31 mouse cellular contexts compared by ENCODE assay signal in genomic region chr5:149036920-149037319, GRCm38 (mm10). TPM values are rescaled to one million over a fixed set of nuclear protein-coding genes. Genes with fewer than 3 reads are reported as not detected.
DNase-seq lines count a peak whose midpoint lies in the region; ATAC-seq and TF ChIP-seq lines count a peak whose summit lies in the region.
"Had no signal": no experiment of that assay in that cellular context is flagged by ENCODE, and none has a peak within 500 bp of the region (broad histone marks: within the 10 kb centered on the region; RNA-seq: fewer than 3 reads in every experiment).

No protein-coding gene starts in this region.

- H3K9me3 ChIP-seq in midbrain, postnatal 0 days (ENCODE audit: low read length), result no peaks in the 10 kb centered on the region
- H3K9me3 ChIP-seq in midbrain, embryonic 15.5 days, result no peaks in the 10 kb centered on the region
- H3K9me3 ChIP-seq: embryonic facial prominence, embryonic 15.5 days; forebrain, embryonic 15.5 days; G1E had no signal

- no peak overlapping the region for H3K4me2 ChIP-seq in midbrain, postnatal 0 days (ENCODE audit: low read depth, low read length, poor library complexity, severe bottlenecking)
- no peak overlapping the region for H3K4me2 ChIP-seq in midbrain, embryonic 15.5 days
- H3K4me2 ChIP-seq: forebrain, embryonic 15.5 days; heart, embryonic 13.5 days; hindbrain, embryonic 12.5 days had no signal

- no peak overlapping the region for H3K9ac ChIP-seq in midbrain, postnatal 0 days (replicated peaks; ENCODE audit: low read length, poor library complexity, severe bottlenecking)
- no peak overlapping the region for H3K9ac ChIP-seq in midbrain, embryonic 15.5 days
- H3K9ac ChIP-seq: embryonic facial prominence, embryonic 15.5 days; forebrain, embryonic 15.5 days; heart, embryonic 13.5 days; hindbrain, embryonic 12.5 days had no signal

- WGBS in midbrain, postnatal 0 days, result 99% methylated on average over 3 of the region's 3 CpGs
- WGBS in midbrain, embryonic 15.5 days, result 97% methylated on average over 3 of the region's 3 CpGs

- H3K27me3 ChIP-seq in midbrain, postnatal 0 days (ENCODE audit: insufficient read depth, low read length), result no peaks in the 10 kb centered on the region
- H3K27me3 ChIP-seq in midbrain, embryonic 15.5 days (replicated peaks), result no peaks in the 10 kb centered on the region
- H3K27me3 ChIP-seq: embryonic facial prominence, embryonic 15.5 days; forebrain, embryonic 15.5 days; heart, embryonic 13.5 days; hindbrain, embryonic 12.5 days had no signal

- TF ChIP-seq CTCF in gastrocnemius, adult 2 months (IDR thresholded peaks at IDR 0.05), result peak; percentile 35; the same call in 1 of the 2 replicates
- peak; percentile 54 for TF ChIP-seq CTCF in layer of hippocampus, adult 2 months (conservative IDR thresholded peaks at IDR 0.05)
- TF ChIP-seq CTCF in midbrain, postnatal 0 days (IDR thresholded peaks at IDR 0.05), result peak; percentile 30; the same call in 1 of the 2 replicates

- no peaks in the 10 kb centered on the region for H3K4me1 ChIP-seq in midbrain, postnatal 0 days (ENCODE audit: insufficient read depth, low read length)
- no peaks in the 10 kb centered on the region for H3K4me1 ChIP-seq in midbrain, embryonic 15.5 days
- H3K4me1 ChIP-seq: hindbrain, embryonic 12.5 days had no signal

- peak overlapping the region; percentile 66 for H3K27ac ChIP-seq in gastrocnemius, adult 2 months
- no peak overlapping the region for H3K27ac ChIP-seq in layer of hippocampus, adult 2 months
- H3K27ac ChIP-seq in midbrain, postnatal 0 days (ENCODE audit: low read depth, low read length), result no peak overlapping the region
- no peak overlapping the region for H3K27ac ChIP-seq in midbrain, embryonic 15.5 days
- H3K27ac ChIP-seq: forebrain, embryonic 15.5 days; heart, embryonic 13.5 days; hindbrain, embryonic 12.5 days; left cerebral cortex, adult 2 months; macrophage had no signal

- ATAC-seq in midbrain, postnatal 0 days (ENCODE audit: low FRiP score), result no peak
- no peak for ATAC-seq in midbrain, embryonic 15.5 days (replicated peaks)
- ATAC-seq: activated CD4-positive, CD25-positive, alpha-beta regulatory T cell, adult 4 months; CD4-positive, CD25-positive, alpha-beta regulatory T cell, adult 4 months; forebrain, embryonic 15.5 days; inflammation-experienced regulatory T-cells, adult 6 months; midbrain, embryonic 16.5 days had no signal

- intact Hi-C loops in gastrocnemius, adult 2 months (cut with DNase I), result no loop called here
- intact Hi-C loops in gastrocnemius, postnatal 36 days (cut with DNase I), result loop anchor here (5.0 kb wide), 1 partner anchor 110 kb away; the partner anchor contains the start of gene Katnal1

- H3K36me3 ChIP-seq in midbrain, postnatal 0 days (ENCODE audit: insufficient read depth, low read length), result no peaks in the 10 kb centered on the region
- H3K36me3 ChIP-seq in midbrain, embryonic 15.5 days (replicated peaks), result no peaks in the 10 kb centered on the region
- H3K36me3 ChIP-seq: embryonic facial prominence, embryonic 15.5 days; forebrain, embryonic 15.5 days; G1E; hindbrain, embryonic 12.5 days had no signal

- DNase-seq in gastrocnemius, adult 2 months, result no peak
- no peak for DNase-seq in gastrocnemius, postnatal 36 days
- DNase-seq in layer of hippocampus, adult 2 months (ENCODE audit: low spot score in 2 of 2), result no peak
- DNase-seq in layer of hippocampus, adult 9-10 months (ENCODE audit: low spot score), result no peak
- no peak for DNase-seq in midbrain, postnatal 0 days (ENCODE audit: low spot score)
- DNase-seq in thymus, adult 18-20 months, result no peak
- DNase-seq: adrenal gland, postnatal 10 days; cerebellum, adult 8-10 months; cerebellum, postnatal 36 days; embryo, embryonic 11 days; gastrocnemius, postnatal 14 days; heart, adult 18-20 months; heart, postnatal 14 days; kidney, postnatal 4 days; lung, adult 2 months; right cerebral cortex, postnatal 4 days had no signal

- no peak overlapping the region for H3K4me3 ChIP-seq in gastrocnemius, adult 2 months
- no peak overlapping the region for H3K4me3 ChIP-seq in layer of hippocampus, adult 2 months
- no peak overlapping the region for H3K4me3 ChIP-seq in midbrain, postnatal 0 days (ENCODE audit: low read depth, low read length)
- no peak overlapping the region for H3K4me3 ChIP-seq in midbrain, embryonic 15.5 days
- H3K4me3 ChIP-seq: embryonic facial prominence, embryonic 15.5 days; forebrain, embryonic 15.5 days; heart, embryonic 13.5 days; hindbrain, embryonic 12.5 days; left cerebral cortex, adult 2 months had no signal

RNA-seq across cellular contexts. Expression of gene Gm42791, which starts 42.0 kb away (rescaled TPM):
- 1 to 10 TPM; 2.8 to 5.1 TPM for total RNA-seq in gastrocnemius, adult 2 months (2021)
- total RNA-seq in gastrocnemius, postnatal 36 days (2021), result 1 to 10 TPM; 1.4 to 2.5 TPM
- total RNA-seq in layer of hippocampus, adult 2 months (2021), result 10 to 100 TPM; 25.2 to 25.8 TPM
- not detected in 2 replicates for total RNA-seq in midbrain, postnatal 0 days (2014; rRNA removed)
- polyA plus RNA-seq in midbrain, postnatal 0 days (2015; fragmentation: Nextera tagmentation; extraction: Ambion mirVana), result 2.1 and 3.1 TPM in 2 replicates
- polyA plus RNA-seq in midbrain, embryonic 15.5 days (2015; fragmentation: Nextera tagmentation; extraction: Ambion mirVana), result 6.5 and 8.6 TPM in 2 replicates
- total RNA-seq: G1E had no signal
- polyA plus RNA-seq: activated CD4-positive, CD25-positive, alpha-beta regulatory T cell, adult 4 months; G1E; inflammation-experienced regulatory T-cells, adult 6 months; limb, embryonic 14.5 days; lung, adult 2 months; neural tube, embryonic 14.5 days; stomach, embryonic 14.5 days had no signal

Comparison
In these comparisons a context has a peak if more than half of its experiments do, and no peak if none do; other contexts are left out.
1. RNA of gene Gm42791, which starts 42.0 kb away (total RNA-seq): 25.2 to 25.8 TPM in layer of hippocampus, adult 2 months; 2.8 to 5.1 TPM in gastrocnemius, adult 2 months, 1.4 to 2.5 TPM in gastrocnemius, postnatal 36 days and not detected in midbrain, postnatal 0 days; every median in the first group is over 4 times any median in the second.
2. Peak in every context shown above with its lines, with median percentiles within 50 percentile points of each other: CTCF ChIP-seq.